Mouse (Mus musculus) heart, embryonic 13.5 days (tissue): Measurements from ENCODE around the gene Dupd1. TPM values are rescaled to one million over a fixed set of nuclear protein-coding genes. Genes with fewer than 3 reads are reported as not detected.

Source experiments
- ATAC-seq: fragments of 200-750 bp; cut with Nextera tagmentation; 2 replicates; pipeline ENCODE4 v1.8.0; 2017; ENCODE audit warnings: moderate TSS enrichment; ENCODE audit not compliant: insufficient number of reproducible peaks, low FRiP score, low TSS enrichment; ENCODE audit errors: extremely low read depth
- H3K27ac ChIP-seq: fragments of 300-500 bp; sonication (generic); replicated peaks from 2 replicates; pipeline ENCODE4 v1.5.1; 2015; ENCODE audit warnings: moderate library complexity, mild to moderate bottlenecking, inconsistent platforms
- H3K27me3 ChIP-seq: fragments of 300-500 bp; sonication (generic); replicated peaks from 2 replicates; pipeline ENCODE4 v1.6.1; 2015; ENCODE audit warnings: mild to moderate bottlenecking, inconsistent platforms
- H3K36me3 ChIP-seq: fragments of 300-500 bp; sonication (generic); 2 replicates; pipeline ENCODE4 v1.6.1; 2015; ENCODE audit warnings: mild to moderate bottlenecking, inconsistent platforms
- H3K4me1 ChIP-seq: fragments of 300-500 bp; sonication (generic); 2 replicates; pipeline ENCODE4 v1.6.1; 2015; ENCODE audit warnings: inconsistent platforms
- H3K4me2 ChIP-seq: fragments of 300-500 bp; sonication (generic); 2 replicates; pipeline ENCODE4 v1.6.1; 2015; ENCODE audit warnings: inconsistent platforms, mild to moderate bottlenecking, moderate library complexity
- H3K4me3 ChIP-seq: fragments of 300-500 bp; sonication (generic); 2 replicates; pipeline ENCODE4 v1.5.1; 2015; ENCODE audit warnings: moderate library complexity, mild to moderate bottlenecking, inconsistent platforms
- H3K9ac ChIP-seq: fragments of 300-500 bp; sonication (generic); 2 replicates; pipeline ENCODE4 v1.6.1; 2015; ENCODE audit warnings: inconsistent platforms, mild to moderate bottlenecking, moderate library complexity
- H3K9me3 ChIP-seq: fragments of 300-500 bp; sonication (generic); 2 replicates; pipeline ENCODE4 v1.6.1; 2016; ENCODE audit warnings: inconsistent platforms
- WGBS: fragments of 180-500 bp; shearing (Covaris S2); methylation state at CpG from one replicate; pipeline ENCODE4 v1.1.7; 2015; ENCODE audit warnings: mixed read lengths; 5-methylcytosine and 5-hydroxymethylcytosine counted together
- polyA plus RNA-seq: library from polyadenylated mRNA; unstranded; fragments of >200 nt; fragmentation: Nextera tagmentation; extraction: Ambion mirVana; gene quantifications from 2 replicates; pipeline ENCODE4 v1.2.1, GENCODE M21; 2015

Dupd1 gene
- polyA plus RNA-seq, 1 experiment from 2014 or later = 0.36 TPM

DNA sequence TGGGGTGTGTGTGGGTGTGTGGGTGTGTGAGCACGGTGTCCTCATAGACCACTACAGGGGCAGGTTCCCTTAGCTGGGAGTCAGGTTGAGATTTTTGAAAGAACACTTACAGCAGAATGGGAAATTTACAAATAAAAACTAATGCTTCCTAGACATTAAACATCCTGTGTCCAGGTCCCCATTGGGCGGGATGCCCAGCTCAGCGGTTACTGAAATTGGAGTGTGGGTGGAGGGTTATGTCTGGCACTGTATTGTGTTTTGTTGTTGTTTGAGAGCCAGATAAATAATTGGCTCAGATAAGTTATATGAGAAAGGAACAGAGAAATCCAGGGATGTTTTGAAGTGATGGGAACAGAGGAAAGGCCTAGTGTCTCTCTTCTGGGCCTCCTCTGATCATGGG, 23.3 kb downstream of the Dupd1 start:
- H3K4me3 ChIP-seq = no peak overlapping the region
- ATAC-seq = no peak
- 77% methylated on average over 3 of the region's 3 CpGs for WGBS
- peaks cover 3% of the 10 kb centered on the region; the same call in 1 of the 2 replicates for H3K9me3 ChIP-seq
- peaks cover 12% of the 10 kb centered on the region for H3K4me1 ChIP-seq
- H3K9ac ChIP-seq = no peak overlapping the region
- H3K27me3 ChIP-seq = peaks cover 17% of the 10 kb centered on the region
- H3K27ac ChIP-seq = no peak overlapping the region
- H3K36me3 ChIP-seq = no peaks in the 10 kb centered on the region
- H3K4me2 ChIP-seq = no peak overlapping the region

- 10% methylated on average over 49 of the region's 49 CpGs for WGBS
- Histone ChIP-seq H3K36me3 (no peaks in the 10 kb centered on the region), H3K27me3 (peaks cover 20% of the 10 kb centered on the region), H3K4me2 (peak overlapping the region; percentile 74), H3K4me1 (peaks cover 27% of the 10 kb centered on the region), H3K9ac (peak overlapping the region; percentile 63), H3K4me3 (peak overlapping the region; percentile 48), H3K9me3 (no peaks in the 10 kb centered on the region), H3K27ac (no peak overlapping the region)
- ATAC-seq = no peak
Observed at GRCm38 (mm10) chr14:21686376-21687279, 27.7 kb downstream of the Dupd1 start.

GRCm38 (mm10) chr14:21685411-21686146, 28.8 kb downstream of the Dupd1 start:
- Histone ChIP-seq H3K36me3 (no peaks in the 10 kb centered on the region), H3K9me3 (no peaks in the 10 kb centered on the region), H3K9ac (no peak overlapping the region), H3K4me3 (no peak overlapping the region), H3K4me1 (peaks cover 31% of the 10 kb centered on the region), H3K27me3 (peaks cover 20% of the 10 kb centered on the region), H3K4me2 (0 out of 2 replicates have a peak overlapping the region, but pooled peaks have one; percentile 74), H3K27ac (no peak overlapping the region)
- no peak for ATAC-seq
- WGBS = 83% methylated on average over 10 of the region's 10 CpGs

GRCm38 (mm10) chr14:21683834-21684233, 30.5 kb downstream of the Dupd1 start:
- Histone ChIP-seq H3K9ac (no peak overlapping the region), H3K4me1 (peaks cover 48% of the 10 kb centered on the region)
- 53% methylated on average over 4 of the region's 4 CpGs for WGBS

GRCm38 (mm10) chr14:21682681-21683129, 31.7 kb downstream of the Dupd1 start:
- peaks cover 12% of the 10 kb centered on the region for H3K27me3 ChIP-seq
- no peak overlapping the region for H3K27ac ChIP-seq
- H3K4me2 ChIP-seq = peak overlapping the region; percentile 59
- H3K36me3 ChIP-seq = no peaks in the 10 kb centered on the region
- no peak; the same call in 1 of the 2 replicates for ATAC-seq
- WGBS = 4% methylated on average over 9 of the region's 9 CpGs
- 0 out of 2 replicates have a peak overlapping the region, but pooled peaks have one; percentile 5 for H3K9ac ChIP-seq
- H3K9me3 ChIP-seq = no peaks in the 10 kb centered on the region
- peaks cover 51% of the 10 kb centered on the region for H3K4me1 ChIP-seq
- H3K4me3 ChIP-seq = peak overlapping the region; percentile 8; the same call in 1 of the 2 replicates

More at GRCm38 (mm10) chr14:21683834-21684233, 30.5 kb downstream of the Dupd1 start:
- no peak overlapping the region for H3K4me2 ChIP-seq
- ATAC-seq = no peak
- H3K36me3 ChIP-seq = no peaks in the 10 kb centered on the region
- H3K27me3 ChIP-seq = peaks cover 20% of the 10 kb centered on the region
- H3K9me3 ChIP-seq = no peaks in the 10 kb centered on the region
- no peak overlapping the region for H3K4me3 ChIP-seq
- H3K27ac ChIP-seq = 0 out of 2 replicates have a peak overlapping the region, but pooled peaks have one; percentile 36

- ATAC-seq = no peak
- no peaks in the 10 kb centered on the region for H3K36me3 ChIP-seq
- no peaks in the 10 kb centered on the region for H3K27me3 ChIP-seq
- WGBS = 30% methylated on average over 8 of the region's 8 CpGs
- H3K27ac ChIP-seq = peak overlapping the region; percentile 71
- no peak overlapping the region for H3K4me3 ChIP-seq
- H3K4me1 ChIP-seq = peaks cover 41% of the 10 kb centered on the region
- H3K9me3 ChIP-seq = no peaks in the 10 kb centered on the region
- H3K9ac ChIP-seq = peak overlapping the region; percentile 21; the same call in 1 of the 2 replicates
- H3K4me2 ChIP-seq = no peak overlapping the region
Observed at GRCm38 (mm10) chr14:21679631-21680201, 34.7 kb downstream of the Dupd1 start.

DNA sequence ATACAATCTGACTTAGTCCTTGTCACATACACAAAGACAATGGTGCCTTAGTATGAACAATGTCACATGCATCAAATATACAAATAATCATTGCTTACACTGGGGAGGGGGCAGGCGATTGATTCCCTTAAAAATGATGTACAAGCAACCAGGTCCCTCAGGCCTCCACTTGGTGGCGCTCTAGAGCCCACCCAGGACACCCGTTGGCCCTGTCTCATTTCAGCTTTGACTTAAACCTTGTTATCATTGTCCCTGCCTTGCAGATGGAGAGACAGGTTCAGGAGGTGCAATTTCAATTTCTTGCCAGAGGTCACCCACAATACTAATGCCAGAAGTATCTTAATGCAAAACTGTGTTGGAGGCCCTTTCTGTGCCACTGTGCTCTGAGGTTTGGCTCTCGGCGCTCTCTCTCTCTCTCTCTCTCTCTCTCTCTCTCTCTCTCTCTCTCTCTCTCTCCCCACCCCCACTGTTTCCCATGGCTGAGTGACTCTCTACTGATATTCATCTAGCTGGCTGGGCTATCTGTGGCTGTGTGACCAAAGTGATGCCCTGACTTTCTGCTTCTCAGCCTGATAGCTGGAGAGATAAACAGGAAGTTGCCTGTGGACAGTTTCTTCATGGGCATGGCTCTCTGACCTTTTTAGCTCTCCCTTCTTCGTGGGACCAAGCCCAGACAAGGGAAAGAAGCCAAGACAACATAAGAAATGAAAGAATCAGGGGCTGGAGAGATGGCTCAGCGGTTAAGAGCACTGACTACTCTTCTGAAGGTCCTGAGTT, 35.7 kb downstream of the Dupd1 start:
- Histone ChIP-seq H3K36me3 (no peaks in the 10 kb centered on the region), H3K27ac (no peak overlapping the region), H3K4me3 (no peak overlapping the region), H3K27me3 (no peaks in the 10 kb centered on the region), H3K4me2 (no peak overlapping the region), H3K9ac (no peak overlapping the region), H3K4me1 (peaks cover 39% of the 10 kb centered on the region), H3K9me3 (no peaks in the 10 kb centered on the region)
- no peak for ATAC-seq
- 40% methylated on average over 7 of the region's 7 CpGs for WGBS

- H3K4me1 ChIP-seq = peaks cover 29% of the 10 kb centered on the region
- H3K4me3 ChIP-seq = no peak overlapping the region
- H3K36me3 ChIP-seq = peaks cover 3% of the 10 kb centered on the region
- no peaks in the 10 kb centered on the region for H3K9me3 ChIP-seq
- H3K27ac ChIP-seq = no peak overlapping the region
- 71% methylated on average over 2 of the region's 2 CpGs for WGBS
- H3K27me3 ChIP-seq = no peaks in the 10 kb centered on the region
- no peak overlapping the region for H3K4me2 ChIP-seq
- H3K9ac ChIP-seq = no peak overlapping the region
- no peak for ATAC-seq
Observed at GRCm38 (mm10) chr14:21676223-21676622, 38.2 kb downstream of the Dupd1 start.

- H3K9me3 ChIP-seq = no peaks in the 10 kb centered on the region
- no peaks in the 10 kb centered on the region for H3K27me3 ChIP-seq
- 56% methylated on average over 5 of the region's 5 CpGs for WGBS
- H3K27ac ChIP-seq = no peak overlapping the region
- H3K9ac ChIP-seq = no peak overlapping the region
- H3K4me1 ChIP-seq = peaks cover 13% of the 10 kb centered on the region
- H3K4me2 ChIP-seq = no peak overlapping the region
- H3K36me3 ChIP-seq = peaks cover 20% of the 10 kb centered on the region
- no peak for ATAC-seq
- H3K4me3 ChIP-seq = no peak overlapping the region
Observed at GRCm38 (mm10) chr14:21674471-21674870, 39.9 kb downstream of the Dupd1 start.

GRCm38 (mm10) chr14:21673100-21673499, 41.3 kb downstream of the Dupd1 start:
- H3K4me1 ChIP-seq = peaks cover 4% of the 10 kb centered on the region; the same call in 1 of the 2 replicates
- H3K9me3 ChIP-seq = no peaks in the 10 kb centered on the region
- no peak overlapping the region for H3K9ac ChIP-seq
- H3K27ac ChIP-seq = no peak overlapping the region
- H3K4me2 ChIP-seq = no peak overlapping the region
- ATAC-seq = no peak
- no peak overlapping the region for H3K4me3 ChIP-seq
- 79% methylated on average over 4 of the region's 4 CpGs for WGBS
- H3K27me3 ChIP-seq = no peaks in the 10 kb centered on the region
- peaks cover 34% of the 10 kb centered on the region for H3K36me3 ChIP-seq
